Mouse (Mus musculus) brain, adult 2 months (tissue): ENCODE data around the gene Fdps.
"Not testable (repeated sequence)": the region's sequence is repeated elsewhere in the genome, so short reads cannot be mapped to it uniquely, and the experiment has no call there.

ENCODE experiments used
- DNase-seq: peaks from one replicate; pipeline ENCODE4 v3.0.0; 2011; ENCODE audit warnings: low read depth, low spot score

Fdps gene

DNA sequence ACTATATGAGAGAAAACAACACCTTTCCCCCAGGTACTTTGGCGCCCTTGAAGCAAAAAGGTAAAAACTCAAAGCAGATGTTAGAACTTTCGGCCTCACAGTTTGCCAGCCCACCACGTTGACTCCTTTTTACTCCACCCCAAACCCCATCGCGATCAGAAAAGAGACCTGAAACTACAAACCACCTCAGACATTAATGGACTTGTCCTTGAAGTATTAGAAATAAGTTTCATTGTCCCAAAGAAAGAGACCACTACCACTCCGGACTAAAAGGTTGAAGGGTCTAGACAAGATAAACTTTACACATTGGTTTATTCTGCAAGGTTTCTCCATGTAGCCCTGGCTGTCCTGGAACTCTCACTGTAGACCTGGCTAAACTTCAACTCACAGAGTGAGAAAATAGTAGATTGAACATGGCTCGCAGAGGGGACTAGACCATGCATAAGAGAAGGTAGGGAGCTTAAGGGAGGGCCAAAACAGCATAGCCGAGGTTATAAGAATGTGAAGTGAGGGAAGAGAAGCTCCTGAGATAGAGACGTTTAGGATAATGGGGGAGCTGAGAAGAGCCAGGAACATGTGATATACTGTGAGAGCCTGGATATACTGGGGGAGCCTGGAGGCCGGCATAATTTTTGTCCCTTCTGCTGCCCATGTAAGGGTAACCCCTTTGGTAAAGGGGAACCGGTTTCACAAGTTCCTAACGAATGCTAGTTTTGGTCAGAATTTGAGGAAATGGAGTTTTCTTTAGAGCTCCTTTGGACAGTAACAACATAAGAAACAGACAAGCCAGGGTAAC, 934 bp upstream of the Fdps start:
- DNase-seq: no peak

- DNase-seq: no peak
Measured at GRCm38 (mm10) chr3:89101459-89101811, 324 bp downstream of the Fdps start.

DNA sequence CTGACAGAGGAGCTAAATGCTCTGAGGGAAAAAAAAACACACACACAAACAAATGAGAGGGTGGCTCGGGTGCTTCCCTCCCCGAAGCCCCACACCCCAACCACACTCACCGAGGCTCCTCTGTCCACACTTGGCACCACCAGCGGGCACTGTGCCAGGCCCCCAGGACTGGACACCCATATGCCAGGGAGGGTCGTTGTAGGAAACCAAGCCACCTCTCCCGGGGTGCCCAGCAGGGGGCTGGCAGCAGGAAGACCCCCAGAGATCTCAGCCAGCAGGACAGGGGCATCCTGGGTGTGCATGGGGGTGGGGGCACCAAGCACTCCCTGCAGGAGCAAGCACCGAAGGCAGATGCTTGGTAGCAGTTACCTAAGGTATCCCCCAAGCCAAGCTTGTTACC, 948 bp downstream of the Fdps start, which contains the start of gene Gm43738:
Gene Gm43738 (minus strand): TSS at position 289 of the 400 bp plus-strand sequence.
- no peak for DNase-seq

DNA sequence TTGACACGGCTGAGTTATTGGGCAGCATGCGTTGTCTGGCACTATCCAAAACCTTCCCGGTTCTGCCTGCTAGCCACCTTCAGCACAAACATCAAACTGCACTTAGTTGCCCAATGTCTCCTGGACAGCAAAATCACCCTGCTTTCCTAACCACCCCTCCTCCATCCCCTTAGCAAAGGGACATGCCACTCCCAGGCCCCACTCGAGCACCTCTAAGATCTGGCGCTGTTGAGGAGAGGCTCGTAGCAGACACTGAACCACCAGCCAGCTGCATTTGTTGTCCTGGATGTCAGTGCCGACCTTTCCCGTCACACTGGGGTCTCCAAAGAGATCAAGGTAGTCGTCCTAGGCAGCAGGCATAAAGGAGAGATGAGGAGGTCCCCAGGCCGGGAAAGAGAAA, 7.7 kb downstream of the Fdps start:
- no peak for DNase-seq

GRCm38 (mm10) chr3:89093175-89093574, 8.6 kb downstream of the Fdps start, which contains the start of gene Rusc1:
TSS of gene Rusc1 (minus strand) at chr3:89093311.
- peak; percentile 97 for DNase-seq

- DNase-seq: peak; percentile 41
Measured at GRCm38 (mm10) chr3:89092509-89093090, 9.2 kb downstream of the Fdps start.

DNA sequence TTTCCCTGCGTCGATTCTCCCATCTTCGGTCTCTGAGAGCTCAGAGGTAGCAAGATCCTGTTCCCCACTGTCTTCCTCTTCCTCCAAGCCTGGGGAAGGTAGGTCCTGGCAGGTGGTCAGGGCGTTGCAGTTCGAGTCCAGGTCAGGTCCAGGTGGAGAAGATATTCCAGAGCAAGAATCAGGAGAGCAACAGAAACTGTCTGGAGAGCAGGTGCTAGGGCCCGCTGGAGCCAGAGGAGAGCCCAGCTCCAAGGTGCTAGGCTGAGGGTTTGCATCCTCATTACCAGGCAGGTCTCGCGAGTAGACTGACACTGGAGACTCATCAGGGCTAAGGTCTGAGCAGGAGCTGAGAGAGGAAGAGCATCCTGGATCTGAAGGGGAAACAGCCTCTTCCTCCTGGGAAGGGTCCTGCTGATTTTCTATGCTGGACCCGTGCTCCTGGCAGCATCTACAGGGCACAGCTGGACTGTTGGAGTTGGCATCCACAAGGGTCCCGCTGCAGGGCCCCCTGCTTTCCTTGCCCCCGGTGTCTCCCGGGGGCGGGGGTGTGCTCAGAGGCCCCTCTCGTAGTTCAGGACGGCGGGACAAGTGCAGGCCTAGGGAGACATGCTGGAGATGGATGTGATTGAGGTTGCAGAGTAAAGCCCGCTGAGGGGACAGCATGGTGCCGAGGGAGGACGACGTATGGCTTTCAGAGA, 9.8 kb downstream of the Fdps start:
- peak; percentile 29 for DNase-seq

DNA sequence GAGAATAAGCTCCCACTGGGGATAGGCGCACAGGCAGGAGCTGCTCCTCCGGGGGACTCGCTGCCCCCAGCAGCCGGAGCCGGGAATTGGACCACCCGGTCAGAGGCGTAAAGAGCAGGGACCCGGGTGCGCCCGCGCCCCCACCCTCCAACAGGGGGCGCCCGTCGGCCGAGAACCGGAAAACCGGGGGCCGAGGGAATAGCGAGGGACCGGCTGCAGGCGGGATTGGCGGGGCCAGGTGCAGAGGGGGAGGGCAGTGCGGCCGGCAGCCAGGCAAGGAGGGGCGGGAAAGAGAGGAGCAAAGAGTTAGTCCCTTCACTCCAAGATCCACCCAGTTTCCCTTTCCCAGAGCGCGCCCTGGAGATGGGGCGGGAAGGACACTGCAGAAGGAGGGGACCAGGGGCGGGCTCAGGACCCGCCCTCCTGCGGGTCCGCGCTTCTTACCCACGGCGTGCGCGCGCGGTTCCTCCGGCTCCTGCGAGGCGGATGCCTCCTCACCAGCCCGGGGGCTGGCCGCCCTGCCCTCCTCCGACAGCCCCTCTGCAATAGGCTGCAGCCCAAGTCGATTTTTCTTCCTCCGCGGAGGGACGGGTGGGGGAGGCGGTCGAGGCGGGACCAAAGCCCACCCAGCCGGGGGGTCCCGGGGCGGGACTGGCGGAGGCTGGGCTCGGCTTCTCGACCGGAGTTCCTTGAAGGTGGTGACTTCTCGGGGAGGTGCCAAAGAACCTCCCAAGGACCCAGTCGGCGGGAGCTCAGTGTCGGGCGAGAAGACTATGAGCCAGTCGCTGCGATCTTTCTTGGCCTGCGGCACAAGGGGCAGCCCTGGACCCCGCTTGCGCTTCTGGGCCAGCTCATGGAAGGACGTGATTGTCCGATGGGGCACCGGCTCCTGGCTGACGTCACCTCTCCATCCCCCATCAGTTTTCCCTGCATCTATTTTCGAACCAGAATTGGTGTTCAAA, 10.8 kb downstream of the Fdps start:
- DNase-seq: peak; percentile 90

GRCm38 (mm10) chr3:89089882-89090591, 11.7 kb downstream of the Fdps start:
- peak; percentile 97 for DNase-seq

DNA sequence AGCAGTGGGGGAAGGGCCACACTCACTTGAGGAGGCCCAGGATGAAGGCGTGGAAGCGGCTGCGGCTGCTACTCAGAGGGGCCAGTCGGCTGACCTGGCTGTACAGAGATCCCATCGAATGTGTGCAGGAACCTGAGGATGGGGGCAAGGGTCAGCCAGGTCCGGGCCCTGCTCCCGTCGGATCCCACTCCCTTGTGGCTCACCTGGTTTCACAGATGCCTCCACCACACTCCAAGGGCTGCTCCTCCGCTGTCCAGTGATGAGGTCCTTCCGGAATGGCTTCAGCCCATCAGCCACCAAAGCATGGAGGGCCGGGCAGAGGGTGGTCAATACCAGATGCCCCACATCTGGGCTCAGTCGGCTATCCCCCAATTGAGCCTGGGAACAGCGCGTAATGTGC, 12.8 kb downstream of the Fdps start:
- no peak for DNase-seq

GRCm38 (mm10) chr3:89087338-89088110, 14.2 kb downstream of the Fdps start:
- DNase-seq: peak; percentile 85

DNA sequence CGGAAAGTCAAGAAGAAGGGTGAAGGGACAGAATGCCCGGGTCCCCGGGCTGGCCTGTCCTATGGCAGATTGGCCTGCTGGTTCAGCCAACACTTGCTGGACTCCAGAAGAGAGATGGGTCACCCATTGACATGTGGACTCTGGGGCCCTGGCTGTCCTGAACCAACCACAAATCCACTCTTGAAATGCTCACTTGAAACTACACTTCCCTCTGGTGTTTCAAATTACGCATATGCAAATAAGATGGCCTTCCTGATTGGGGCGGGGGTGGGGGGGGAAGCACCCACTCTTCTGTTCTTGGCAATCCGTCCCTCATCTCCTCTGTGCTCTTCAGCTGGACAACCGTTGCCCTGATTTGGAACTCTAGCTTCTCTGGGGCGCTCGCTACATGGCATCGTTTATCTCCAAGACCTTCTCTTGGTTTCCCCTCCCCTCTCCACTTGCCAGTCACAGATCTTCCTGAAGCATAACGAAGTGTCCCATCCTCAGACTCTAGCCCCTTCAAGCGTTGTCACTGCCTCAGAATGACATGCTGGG, 17.0 kb downstream of the Fdps start:
- no peak for DNase-seq

DNA sequence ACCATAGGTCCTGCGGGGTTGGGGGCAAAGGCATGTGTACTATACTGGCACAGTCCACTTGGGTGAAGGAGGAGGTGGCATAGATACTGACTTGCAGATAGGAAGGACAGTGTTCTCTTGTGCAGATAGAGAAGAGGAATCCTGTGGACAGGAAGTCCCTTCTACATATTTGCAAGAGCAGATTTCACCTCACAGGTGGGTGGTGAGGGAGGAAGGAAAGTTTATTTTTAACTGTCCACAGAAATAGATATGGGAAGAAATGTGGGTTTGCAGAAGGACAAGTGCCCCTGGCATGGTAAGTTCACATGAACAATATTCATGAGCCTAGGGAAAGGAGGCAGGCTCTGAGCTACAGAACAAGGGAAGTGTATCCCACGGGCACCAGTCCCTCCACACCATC, 17.6 kb downstream of the Fdps start:
- DNase-seq: peak; percentile 46

GRCm38 (mm10) chr3:89082287-89082686, 19.5 kb downstream of the Fdps start:
- not testable (repeated sequence) for DNase-seq

DNA sequence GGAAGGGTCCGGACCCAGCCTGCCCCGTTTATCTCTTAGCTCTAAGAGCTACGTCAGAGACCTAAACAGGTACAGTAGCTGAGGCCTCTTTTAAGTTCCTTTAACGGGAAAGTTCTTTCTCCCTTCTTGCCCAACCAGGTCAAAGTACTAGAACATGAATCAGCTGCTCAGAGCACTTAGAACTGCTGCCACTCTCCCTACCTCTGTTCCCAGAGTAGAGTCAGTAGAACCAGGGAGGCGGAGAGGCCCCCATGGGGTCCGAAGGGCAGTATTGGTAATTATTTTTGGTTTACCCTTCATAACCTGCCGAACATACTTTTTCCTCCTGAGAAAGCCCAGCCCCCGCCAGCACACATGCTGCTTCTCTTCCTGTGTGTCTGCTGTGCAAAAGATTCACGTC, 24.4 kb downstream of the Fdps start:
- DNase-seq: no peak

- peak; percentile 58 for DNase-seq
Measured at GRCm38 (mm10) chr3:89067265-89067664, 34.5 kb downstream of the Fdps start.

DNA sequence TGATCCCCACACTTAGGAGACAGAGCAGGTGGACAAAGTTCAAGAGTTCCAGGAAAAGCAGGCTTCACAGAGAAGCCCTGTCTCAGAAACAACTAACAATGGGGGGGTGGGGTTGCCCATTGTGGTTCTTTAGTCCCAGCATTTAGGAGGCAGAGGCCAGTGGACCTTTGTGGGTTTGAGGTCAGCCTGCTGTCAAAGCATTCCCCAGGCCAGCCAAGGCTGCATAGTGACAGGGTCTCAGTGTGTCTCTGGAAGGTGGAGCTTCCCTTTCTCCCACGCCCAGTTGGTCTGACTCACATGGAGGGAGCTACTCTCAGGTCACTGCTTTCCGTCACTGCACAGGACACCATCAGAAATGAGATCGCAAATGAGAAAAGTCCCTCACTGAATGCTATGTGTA, 40.1 kb downstream of the Fdps start:
- no peak for DNase-seq

DNA sequence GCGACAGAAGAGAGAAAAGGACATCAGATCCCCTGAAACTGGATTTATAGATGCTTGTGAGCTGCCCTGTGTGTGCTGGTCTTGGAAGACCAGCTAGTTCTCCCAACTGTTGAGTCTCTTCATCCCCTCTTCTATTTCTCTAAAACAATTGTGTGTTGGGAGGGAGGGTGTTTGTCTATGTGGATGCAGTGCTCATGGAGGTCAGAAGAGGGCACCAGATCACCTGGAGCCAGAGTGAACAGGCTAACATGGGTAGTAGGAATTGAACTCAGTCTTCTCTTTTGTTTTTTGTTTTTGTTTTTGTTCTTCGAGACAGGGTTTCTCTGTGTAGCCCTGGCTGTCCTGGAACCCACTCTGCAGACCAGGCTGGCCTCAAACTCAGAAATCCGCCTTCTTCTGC, 43.0 kb downstream of the Fdps start:
- DNase-seq: peak; percentile 68

GRCm38 (mm10) chr3:89058361-89058760, 43.4 kb downstream of the Fdps start:
- peak; percentile 64 for DNase-seq
